Mouse (Mus musculus): ENCODE measurements around the gene Spaca4. TPM values are rescaled to one million over a fixed set of nuclear protein-coding genes. Genes with fewer than 3 reads are reported as not detected.
A peak's percentile ranks its signal among the peaks of the same experiment; 100 is the strongest.

The Spaca4 gene
- polyA plus RNA-seq, 1 experiment from 2014 or later, result not detected

GRCm38 (mm10) chr7:45704730-45705442 lies 20.7 kb downstream of the Spaca4 start, which contains the start of gene Dbp:
TSS of gene Dbp (plus strand) at chr7:45705088.
- peaks cover 9% of the 10 kb centered on the region for H3K27me3 ChIP-seq (ENCODE audit: insufficient read depth, low read length)
- peaks cover 26% of the 10 kb centered on the region for H3K4me1 ChIP-seq (ENCODE audit: insufficient read depth)
- WGBS, result under 1% methylated on average over 36 of the region's 36 CpGs
- peak; percentile 87 for ATAC-seq (ENCODE audit: insufficient read depth)
- H3K4me2 ChIP-seq, result peak within 1 kb of the TSS; percentile 95
- peaks cover 7% of the 10 kb centered on the region; the same call in 1 of the 2 replicates for H3K36me3 ChIP-seq (ENCODE audit: insufficient read depth)
- H3K4me3 ChIP-seq (ENCODE audit: low read depth, low read length), result peak within 1 kb of the TSS; percentile 55
- peak; percentile 99 for DNase-seq
- H3K9me3 ChIP-seq (ENCODE audit: low read depth, low read length), result no peaks in the 10 kb centered on the region
- peak within 1 kb of the TSS; percentile 48 for H3K9ac ChIP-seq
- peak within 1 kb of the TSS; percentile 80 for H3K27ac ChIP-seq (ENCODE audit: low read depth)
- TF ChIP-seq CTCF (IDR thresholded peaks at IDR 0.05; ENCODE audit: low read depth), result no peak

DNA sequence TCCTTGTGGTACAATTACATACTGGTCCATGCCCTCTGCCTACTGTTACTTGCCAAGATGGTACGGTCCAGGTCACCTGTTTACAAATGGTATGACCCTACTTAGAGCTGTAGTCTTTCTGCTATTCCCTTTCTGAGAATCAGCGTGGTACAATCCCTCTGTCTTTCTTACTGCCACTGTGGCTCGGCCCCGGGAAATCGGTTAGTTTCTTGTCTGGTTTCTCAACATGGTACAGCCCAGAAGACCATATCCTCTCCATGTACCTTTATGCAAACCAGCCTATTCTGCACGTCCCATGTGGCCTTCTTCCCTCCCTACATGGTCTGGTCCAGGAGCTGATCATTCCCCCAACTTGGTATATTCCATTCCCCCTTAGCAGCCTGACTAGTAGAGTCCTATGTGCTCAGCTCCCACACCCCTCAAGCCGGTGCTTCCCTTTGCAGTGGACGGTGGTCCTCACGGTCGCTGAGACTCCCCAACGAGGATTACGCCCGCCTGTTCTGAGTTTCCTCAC lies 21.5 kb downstream of the Spaca4 start:
- peaks cover 17% of the 10 kb centered on the region for H3K27me3 ChIP-seq (ENCODE audit: insufficient read depth, low read length)
- peak overlapping the region; percentile 37 for H3K4me3 ChIP-seq (ENCODE audit: low read depth, low read length)
- under 1% methylated on average over 13 of the region's 13 CpGs for WGBS
- DNase-seq (peak; percentile 81), ATAC-seq (ENCODE audit: insufficient read depth) (peak; percentile 46)
- peaks cover 26% of the 10 kb centered on the region for H3K4me1 ChIP-seq (ENCODE audit: insufficient read depth)
- no peak for TF ChIP-seq CTCF (IDR thresholded peaks at IDR 0.05; ENCODE audit: low read depth)
- H3K36me3 ChIP-seq (ENCODE audit: insufficient read depth), result no peaks in the 10 kb centered on the region
- peak overlapping the region; percentile 38 for H3K9ac ChIP-seq
- H3K9me3 ChIP-seq (ENCODE audit: low read depth, low read length), result no peaks in the 10 kb centered on the region
- H3K4me2 ChIP-seq, result peak overlapping the region; percentile 95
- H3K27ac ChIP-seq (ENCODE audit: low read depth), result peak overlapping the region; percentile 78

GRCm38 (mm10) chr7:45703521-45704033 lies 22.0 kb downstream of the Spaca4 start:
- Histone ChIP-seq H3K4me3 (ENCODE audit: low read depth, low read length) (peak overlapping the region; percentile 37), H3K4me2 (peak overlapping the region; percentile 95), H3K9ac (peak overlapping the region; percentile 38), H3K4me1 (ENCODE audit: insufficient read depth) (peaks cover 26% of the 10 kb centered on the region), H3K36me3 (ENCODE audit: insufficient read depth) (no peaks in the 10 kb centered on the region), H3K27me3 (ENCODE audit: insufficient read depth, low read length) (peaks cover 22% of the 10 kb centered on the region), H3K9me3 (ENCODE audit: low read depth, low read length) (no peaks in the 10 kb centered on the region), H3K27ac (ENCODE audit: low read depth) (peak overlapping the region; percentile 78)
- ATAC-seq (ENCODE audit: insufficient read depth) (no peak), DNase-seq (no peak)
- WGBS, result 37% methylated on average over 12 of the region's 12 CpGs
- no peak for TF ChIP-seq CTCF (IDR thresholded peaks at IDR 0.05; ENCODE audit: low read depth)

GRCm38 (mm10) chr7:45702809-45703520 lies 22.6 kb downstream of the Spaca4 start:
- H3K4me2 ChIP-seq, result peak overlapping the region; percentile 95; the same call in 1 of the 2 replicates
- no peak for DNase-seq
- H3K27me3 ChIP-seq (ENCODE audit: insufficient read depth, low read length), result peaks cover 25% of the 10 kb centered on the region
- peaks cover 22% of the 10 kb centered on the region for H3K4me1 ChIP-seq (ENCODE audit: insufficient read depth)
- H3K9ac ChIP-seq, result no peak overlapping the region
- WGBS, result 84% methylated on average over 17 of the region's 17 CpGs
- no peak overlapping the region for H3K4me3 ChIP-seq (ENCODE audit: low read depth, low read length)
- no peak for TF ChIP-seq CTCF (IDR thresholded peaks at IDR 0.05; ENCODE audit: low read depth)
- no peaks in the 10 kb centered on the region for H3K36me3 ChIP-seq (ENCODE audit: insufficient read depth)
- H3K27ac ChIP-seq (ENCODE audit: low read depth), result no peak overlapping the region
- H3K9me3 ChIP-seq (ENCODE audit: low read depth, low read length), result no peaks in the 10 kb centered on the region
- no peak for ATAC-seq (ENCODE audit: insufficient read depth)

GRCm38 (mm10) chr7:45702316-45702715 lies 23.3 kb downstream of the Spaca4 start:
- no peak overlapping the region for H3K4me2 ChIP-seq
- peaks cover 25% of the 10 kb centered on the region for H3K27me3 ChIP-seq (ENCODE audit: insufficient read depth, low read length)
- no peak overlapping the region for H3K4me3 ChIP-seq (ENCODE audit: low read depth, low read length)
- no peak for DNase-seq
- no peak for ATAC-seq (ENCODE audit: insufficient read depth)
- H3K9ac ChIP-seq, result no peak overlapping the region
- no peaks in the 10 kb centered on the region for H3K9me3 ChIP-seq (ENCODE audit: low read depth, low read length)
- peaks cover 18% of the 10 kb centered on the region for H3K4me1 ChIP-seq (ENCODE audit: insufficient read depth)
- WGBS, result 88% methylated on average over 11 of the region's 11 CpGs
- no peak for TF ChIP-seq CTCF (IDR thresholded peaks at IDR 0.05; ENCODE audit: low read depth)
- no peaks in the 10 kb centered on the region for H3K36me3 ChIP-seq (ENCODE audit: insufficient read depth)
- H3K27ac ChIP-seq (ENCODE audit: low read depth), result no peak overlapping the region

DNA sequence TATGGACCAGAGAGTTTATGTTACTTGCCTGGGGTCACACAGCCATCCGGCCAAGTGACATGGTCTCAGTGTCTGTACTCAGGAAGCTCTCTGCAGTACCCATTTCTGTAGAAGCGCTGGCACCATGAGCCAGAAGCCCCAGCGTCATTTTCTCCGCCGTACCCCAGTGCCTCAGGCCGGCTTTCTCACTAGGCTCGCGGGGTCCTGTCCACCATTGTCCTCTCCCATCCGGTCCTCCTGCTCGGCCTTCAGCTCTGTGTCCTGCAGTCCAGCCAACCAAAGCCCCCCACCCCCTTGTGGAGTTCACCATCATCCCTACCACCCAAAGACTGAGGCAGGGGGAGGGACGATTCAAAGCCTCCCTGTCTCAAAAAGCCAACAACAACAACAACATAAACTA lies 24.0 kb downstream of the Spaca4 start:
- 78% methylated on average over 11 of the region's 11 CpGs for WGBS
- H3K36me3 ChIP-seq (ENCODE audit: insufficient read depth), result no peaks in the 10 kb centered on the region
- H3K4me2 ChIP-seq, result no peak overlapping the region
- peaks cover 25% of the 10 kb centered on the region for H3K27me3 ChIP-seq (ENCODE audit: insufficient read depth, low read length)
- no peak for TF ChIP-seq CTCF (IDR thresholded peaks at IDR 0.05; ENCODE audit: low read depth)
- H3K4me1 ChIP-seq (ENCODE audit: insufficient read depth), result peaks cover 12% of the 10 kb centered on the region
- no peak overlapping the region for H3K9ac ChIP-seq
- ATAC-seq (ENCODE audit: insufficient read depth), result no peak
- H3K27ac ChIP-seq (ENCODE audit: low read depth), result no peak overlapping the region
- peak overlapping the region; percentile 38; the same call in 1 of the 2 replicates for H3K4me3 ChIP-seq (ENCODE audit: low read depth, low read length)
- DNase-seq, result no peak
- H3K9me3 ChIP-seq (ENCODE audit: low read depth, low read length), result no peaks in the 10 kb centered on the region

DNA sequence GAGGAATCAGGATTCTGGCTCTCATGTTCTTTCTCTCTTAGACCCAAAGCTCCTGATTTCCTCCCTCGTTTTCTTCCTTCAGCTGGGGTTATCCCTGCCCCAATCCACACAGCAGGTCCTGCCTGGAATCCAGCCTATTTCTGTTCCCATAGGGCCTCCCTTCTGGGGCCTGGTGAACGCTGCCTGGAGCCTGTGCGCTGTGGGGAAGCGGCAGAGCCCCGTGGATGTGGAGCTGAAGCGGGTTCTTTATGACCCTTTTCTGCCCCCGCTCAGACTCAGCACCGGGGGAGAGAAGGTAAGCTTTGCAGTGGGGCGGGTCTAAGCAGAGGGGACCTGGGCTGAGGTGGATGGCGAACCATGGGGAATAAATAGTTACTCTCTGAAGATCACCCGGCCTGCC lies 24.5 kb downstream of the Spaca4 start:
- DNase-seq (no peak), ATAC-seq (ENCODE audit: insufficient read depth) (no peak)
- Histone ChIP-seq H3K4me1 (ENCODE audit: insufficient read depth) (peaks cover 10% of the 10 kb centered on the region), H3K27me3 (ENCODE audit: insufficient read depth, low read length) (peaks cover 25% of the 10 kb centered on the region), H3K36me3 (ENCODE audit: insufficient read depth) (no peaks in the 10 kb centered on the region), H3K9me3 (ENCODE audit: low read depth, low read length) (no peaks in the 10 kb centered on the region), H3K9ac (no peak overlapping the region), H3K4me2 (peak overlapping the region; percentile 69; the same call in 1 of the 2 replicates), H3K27ac (ENCODE audit: low read depth) (no peak overlapping the region), H3K4me3 (ENCODE audit: low read depth, low read length) (peak overlapping the region; percentile 38; the same call in 1 of the 2 replicates)
- WGBS, result 37% methylated on average over 11 of the region's 11 CpGs
- no peak for TF ChIP-seq CTCF (IDR thresholded peaks at IDR 0.05; ENCODE audit: low read depth)
